Mouse (Mus musculus): ENCODE measurements around the gene Mtmr4.

- no peak for TF ChIP-seq CTCF (IDR thresholded peaks at IDR 0.05; ENCODE audit: low read depth, low read length)
- no peak for TF ChIP-seq GATA1 (IDR thresholded peaks at IDR 0.05; ENCODE audit: borderline replicate concordance, low read length)
- TF ChIP-seq GATA2 (IDR thresholded peaks at IDR 0.05; ENCODE audit: borderline replicate concordance, low read depth, low read length): no peak
These were observed 11.3 kb upstream of the Mtmr4 start for GRCm38 (mm10) chr11:87580543-87581085.
